Comparison of ENCODE assay signal across 8 mouse cellular contexts in genomic region chr2:158768771-158769170, GRCm38 (mm10). TPM values are rescaled to one million over a fixed set of nuclear protein-coding genes. Genes with fewer than 3 reads are reported as not detected.
DNase-seq lines count a peak whose midpoint lies in the region; ATAC-seq and TF ChIP-seq lines count a peak whose summit lies in the region.

No protein-coding gene starts in this region.

- peaks cover 47% of the 10 kb centered on the region for H3K4me1 ChIP-seq in kidney, embryonic 16.5 days (ENCODE audit: insufficient read depth, low read length)
- H3K4me1 ChIP-seq in intestine, embryonic 14.5 days (replicated peaks; ENCODE audit: control insufficient read depth, insufficient read depth, low read length) = peaks cover 39% of the 10 kb centered on the region

- H3K9ac ChIP-seq in kidney, embryonic 16.5 days (replicated peaks; ENCODE audit: low read length) = peak overlapping the region; percentile 83
- peak overlapping the region; percentile 67 for H3K9ac ChIP-seq in intestine, embryonic 14.5 days (ENCODE audit: low read length)

- no peaks in the 10 kb centered on the region for H3K27me3 ChIP-seq in kidney, embryonic 16.5 days (ENCODE audit: insufficient read depth, low read length)
- no peaks in the 10 kb centered on the region for H3K27me3 ChIP-seq in intestine, embryonic 14.5 days (replicated peaks; ENCODE audit: control insufficient read depth, insufficient read depth, low read length)
- H3K27me3 ChIP-seq in myocyte (ENCODE audit: control insufficient read depth, insufficient read depth, insufficient read length) = no peaks in the 10 kb centered on the region

- H3K4me2 ChIP-seq in kidney, embryonic 16.5 days (replicated peaks; ENCODE audit: low read depth, low read length) = peak overlapping the region; percentile 89
- peak overlapping the region; percentile 86 for H3K4me2 ChIP-seq in intestine, embryonic 14.5 days (ENCODE audit: low read length)
- peak overlapping the region; percentile 89 for H3K4me2 ChIP-seq in myocyte (ENCODE audit: low read depth)

- no peak for ATAC-seq in kidney, embryonic 16.5 days (ENCODE audit: low FRiP score, low TSS enrichment)
- ATAC-seq in common myeloid progenitor, adult 5-6 weeks (replicated peaks; ENCODE audit: low read depth, poor library complexity, severe bottlenecking) = peak; percentile 28
- ATAC-seq in intestine, embryonic 14.5 days (replicated peaks; ENCODE audit: low FRiP score, low TSS enrichment, low read depth) = 0 out of 2 replicates have a peak, but pooled peaks have one; percentile 35

- peak overlapping the region; percentile 79 for H3K4me3 ChIP-seq in kidney, embryonic 16.5 days (ENCODE audit: low read length)
- H3K4me3 ChIP-seq in intestine, embryonic 14.5 days (ENCODE audit: low read depth, low read length) = peak overlapping the region; percentile 80
- H3K4me3 ChIP-seq in myocyte = peak overlapping the region; percentile 49

- no peaks in the 10 kb centered on the region for H3K9me3 ChIP-seq in kidney, embryonic 16.5 days (ENCODE audit: low read length)
- no peaks in the 10 kb centered on the region for H3K9me3 ChIP-seq in intestine, embryonic 14.5 days (ENCODE audit: control insufficient read depth, low read length)

- no peak for DNase-seq in kidney, postnatal 14 days
- DNase-seq in intestine, embryonic 14.5 days (ENCODE audit: low spot score) = no peak
- no peak for DNase-seq in adrenal gland, postnatal 10 days
- DNase-seq in gastrocnemius, postnatal 10 days = no peak
- DNase-seq in thymus, postnatal 25 days = no peak

- TF ChIP-seq POLR2A in myocyte (IDR thresholded peaks at IDR 0.05; ENCODE audit: insufficient read length, low read depth) = no peak

- H3K27ac ChIP-seq in kidney, embryonic 16.5 days (ENCODE audit: low read length) = no peak overlapping the region; the same call in 1 of the 2 replicates
- no peak overlapping the region for H3K27ac ChIP-seq in intestine, embryonic 14.5 days (ENCODE audit: low read depth)

- H3K79me2 ChIP-seq in myocyte (ENCODE audit: control insufficient read depth, insufficient read depth) = peaks cover 54% of the 10 kb centered on the region

- 6% methylated on average over 5 of the region's 5 CpGs for WGBS in kidney, embryonic 16.5 days
- WGBS in intestine, embryonic 14.5 days = 3% methylated on average over 5 of the region's 5 CpGs

- peak overlapping the region; percentile 5 for H3ac ChIP-seq in myocyte (ENCODE audit: control insufficient read depth, insufficient read length)

- H3K36me3 ChIP-seq in kidney, embryonic 16.5 days (ENCODE audit: insufficient read depth, low read length) = peaks cover 10% of the 10 kb centered on the region; the same call in 1 of the 2 replicates
- H3K36me3 ChIP-seq in intestine, embryonic 14.5 days (ENCODE audit: control insufficient read depth, insufficient read depth, low read length) = no peaks in the 10 kb centered on the region
- no peaks in the 10 kb centered on the region for H3K36me3 ChIP-seq in myocyte (ENCODE audit: control insufficient read depth, insufficient read depth)

TF ChIP-seq in myocyte, 11 proteins besides CTCF, POLR2A, EP300 and RAD21:
- TF ChIP-seq POLR2AphosphoS2 (IDR thresholded peaks at IDR 0.05; ENCODE audit: insufficient read length, low read depth) = no peak
- no peak for TF ChIP-seq SRF (IDR thresholded peaks at IDR 0.05; ENCODE audit: control insufficient read depth, insufficient read length, low read depth)
- no peak for TF ChIP-seq MAX (IDR thresholded peaks at IDR 0.05; ENCODE audit: low read depth)
- TF ChIP-seq REST (IDR thresholded peaks at IDR 0.05; ENCODE audit: insufficient read depth, insufficient read length) = no peak
- no peak for TF ChIP-seq TCF12 (IDR thresholded peaks at IDR 0.05; ENCODE audit: insufficient read depth, poor library complexity, severe bottlenecking)
TF ChIP-seq in myocyte: peak in this region for 0.

RNA-seq across cellular contexts. Expression of gene Fam83d, which starts 0.9 kb away (rescaled TPM):
- polyA plus RNA-seq in kidney, embryonic 16.5 days (2015; fragmentation: Nextera tagmentation; extraction: Ambion mirVana) = 55.1 and 56.3 TPM in 2 replicates
- total RNA-seq in common myeloid progenitor, adult 5-6 weeks (2017) = 3.0 and 6.7 TPM in 2 replicates
- 47.3 and 48.6 TPM in 2 replicates for polyA plus RNA-seq in intestine, embryonic 14.5 days (2014; fragmentation: Nextera tagmentation; extraction: Ambion mirVana)
- polyA plus RNA-seq in myocyte (2012; fragmentation: generic; extraction: Trizol) = 7.2 TPM
- 1 to 10 TPM; 7.1 to 7.6 TPM for total RNA-seq in adrenal gland, postnatal 10 days (2021)
- total RNA-seq in gastrocnemius, postnatal 10 days (2021) = 10 to 100 TPM in 1 of 2 experiments, 1 to 10 TPM in 1; 8.6 to 10.4 TPM

RNA-seq across cellular contexts. Expression of gene Dhx35, which starts 25.8 kb away (rescaled TPM):
- 18.7 and 18.9 TPM in 2 replicates for polyA plus RNA-seq in kidney, embryonic 16.5 days (2015; fragmentation: Nextera tagmentation; extraction: Ambion mirVana)
- total RNA-seq in common myeloid progenitor, adult 5-6 weeks (2017) = 16.7 and 17.6 TPM in 2 replicates
- 17.8 and 18.1 TPM in 2 replicates for polyA plus RNA-seq in intestine, embryonic 14.5 days (2014; fragmentation: Nextera tagmentation; extraction: Ambion mirVana)
- polyA plus RNA-seq in myocyte (2012; fragmentation: generic; extraction: Trizol) = 10.4 TPM
- 10 to 100 TPM; 11.5 to 16.7 TPM for total RNA-seq in adrenal gland, postnatal 10 days (2021)
- total RNA-seq in gastrocnemius, postnatal 10 days (2021) = 10 to 100 TPM in 1 of 2 experiments, 1 to 10 TPM in 1; 8.2 to 12.9 TPM
